Mouse (Mus musculus) bone marrow, adult 2 months (tissue): ENCODE data around the gene Kdelr1.

Experiments
- CTCF ChIP-seq: fragments of 200-500 bp; IDR thresholded peaks from 2 replicates; pipeline ENCODE4 v1.5.1; 2011; ENCODE audit warnings: low read length, control low read depth; ENCODE audit not compliant: control insufficient read depth, insufficient read depth
- POLR2A ChIP-seq: fragments of 200-500 bp; IDR thresholded peaks from 2 replicates; pipeline ENCODE4 v1.6.1; 2011; ENCODE audit warnings: low read depth, mild to moderate bottlenecking, control low read depth, low read length, borderline replicate concordance; ENCODE audit not compliant: control insufficient read depth

DNA sequence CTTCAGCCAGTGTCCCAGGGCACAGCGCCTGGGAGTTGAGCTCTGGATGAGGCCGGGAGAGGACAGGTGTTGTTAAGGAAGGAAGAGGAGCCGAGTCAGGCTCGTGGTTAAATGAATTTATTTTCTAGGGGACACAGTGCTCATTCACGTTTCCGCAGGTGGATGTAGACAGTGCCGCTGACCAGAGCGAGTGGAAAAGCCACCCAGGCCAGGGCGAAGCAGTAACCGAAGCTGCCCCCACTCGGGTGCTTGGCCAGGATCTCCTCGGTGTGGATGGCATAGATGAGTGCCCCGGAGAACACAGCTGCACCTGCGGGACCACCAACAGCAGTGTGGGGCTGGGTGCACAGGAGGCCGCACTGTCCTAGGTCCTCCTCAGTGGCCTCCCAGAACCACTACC, 45.4 kb downstream of the Kdelr1 start:
- TF ChIP-seq CTCF: no peak
- no peak for TF ChIP-seq POLR2A
